Mouse (Mus musculus): ENCODE measurements around the gene Mettl22. TPM values are rescaled to one million over a fixed set of nuclear protein-coding genes. Genes with fewer than 3 reads are reported as not detected.

Gene Mettl22
- total RNA-seq, 1 experiment, result 15.5 TPM

- H3K4me1 ChIP-seq (ENCODE audit: control insufficient read depth in 2 of 2, insufficient read depth in 2 of 2, low read length in 2 of 2, poor library complexity in 1 of 2), result no peaks in the 10 kb centered on the region
- no peaks in the 10 kb centered on the region for H3K9me3 ChIP-seq (ENCODE audit: control insufficient read depth, insufficient read depth, low read depth, low read length)
- in situ Hi-C loops (cut with MboI; ENCODE audit: low sequenced_read_pairs in 2 of 2, unreplicated experiment in 2 of 2), result loop anchor here in 1 of 2 experiments (25.0 kb wide), 1 partner anchor 437 kb away; no protein-coding TSS in a partner anchor
- DNase-seq (ENCODE audit: low read depth, low spot score), result no peak
- H3K36me3 ChIP-seq (ENCODE audit: control insufficient read depth, insufficient read depth, low read length, poor library complexity, severe bottlenecking), result no peaks in the 10 kb centered on the region
- peak within 1 kb of the TSS; percentile 60 to 63 for H3K4me3 ChIP-seq (ENCODE audit: insufficient read depth in 1 of 2, low read depth in 1 of 2, low read length in 2 of 2, poor library complexity in 1 of 2, severe bottlenecking in 1 of 2)
- peak within 1 kb of the TSS; percentile 46 for H3K9ac ChIP-seq (ENCODE audit: insufficient read depth, low read depth, low read length, poor library complexity, severe bottlenecking)
- TF ChIP-seq ZC3H11A (IDR thresholded peaks at IDR 0.05; ENCODE audit: borderline replicate concordance, low read depth, low read length) (no peak), CHD2 (IDR thresholded peaks at IDR 0.05; ENCODE audit: low read depth, low read length) (no peak), MAFK (IDR thresholded peaks at IDR 0.05; ENCODE audit: insufficient read depth, low read depth, low read length) (no peak), ZNF384 (IDR thresholded peaks at IDR 0.05; ENCODE audit: low read depth, low read length) (no peak), HCFC1 (IDR thresholded peaks at IDR 0.05; ENCODE audit: borderline replicate concordance, insufficient read depth, low read length) (no peak)
- no peak within 1 kb of the TSS for H3K27ac ChIP-seq (ENCODE audit: insufficient read depth, low read depth, low read length, poor library complexity, severe bottlenecking)
These were observed 45.6 kb upstream of the Mettl22 start, which contains the start of gene Tmem114 for GRCm38 (mm10) chr16:8424971-8425330. Gene Tmem114 (minus strand): TSS chr16:8425136.

- in situ Hi-C loops (cut with MboI; ENCODE audit: low sequenced_read_pairs in 2 of 2, unreplicated experiment in 2 of 2), result no loop called here
- no peak for DNase-seq (ENCODE audit: low read depth, low spot score)
- no peaks in the 10 kb centered on the region for H3K9me3 ChIP-seq (ENCODE audit: control insufficient read depth, insufficient read depth, low read depth, low read length)
- H3K27ac ChIP-seq (ENCODE audit: insufficient read depth, low read depth, low read length, poor library complexity, severe bottlenecking), result no peak overlapping the region
- no peak for TF ChIP-seq ZC3H11A (IDR thresholded peaks at IDR 0.05; ENCODE audit: borderline replicate concordance, low read depth, low read length)
- TF ChIP-seq CHD2 (IDR thresholded peaks at IDR 0.05; ENCODE audit: low read depth, low read length), result no peak
- no peak for TF ChIP-seq MAFK (IDR thresholded peaks at IDR 0.05; ENCODE audit: insufficient read depth, low read depth, low read length)
- no peak for TF ChIP-seq HCFC1 (IDR thresholded peaks at IDR 0.05; ENCODE audit: borderline replicate concordance, insufficient read depth, low read length)
- TF ChIP-seq ZNF384 (IDR thresholded peaks at IDR 0.05; ENCODE audit: low read depth, low read length), result no peak
- no peak overlapping the region for H3K4me3 ChIP-seq (ENCODE audit: insufficient read depth in 1 of 2, low read depth in 1 of 2, low read length in 2 of 2, poor library complexity in 1 of 2, severe bottlenecking in 1 of 2)
- no peaks in the 10 kb centered on the region for H3K36me3 ChIP-seq (ENCODE audit: control insufficient read depth, insufficient read depth, low read length, poor library complexity, severe bottlenecking)
- no peak overlapping the region for H3K9ac ChIP-seq (ENCODE audit: insufficient read depth, low read depth, low read length, poor library complexity, severe bottlenecking)
- H3K4me1 ChIP-seq (ENCODE audit: control insufficient read depth in 2 of 2, insufficient read depth in 2 of 2, low read length in 2 of 2, poor library complexity in 1 of 2), result no peaks in the 10 kb centered on the region
These were observed 44.9 kb upstream of the Mettl22 start for GRCm38 (mm10) chr16:8425736-8426135.

- TF ChIP-seq MAFK (IDR thresholded peaks at IDR 0.05; ENCODE audit: insufficient read depth, low read depth, low read length), result no peak
- TF ChIP-seq CHD2 (IDR thresholded peaks at IDR 0.05; ENCODE audit: low read depth, low read length), result no peak
- no peak for TF ChIP-seq ZNF384 (IDR thresholded peaks at IDR 0.05; ENCODE audit: low read depth, low read length)
- no peak for TF ChIP-seq ZC3H11A (IDR thresholded peaks at IDR 0.05; ENCODE audit: borderline replicate concordance, low read depth, low read length)
- TF ChIP-seq HCFC1 (IDR thresholded peaks at IDR 0.05; ENCODE audit: borderline replicate concordance, insufficient read depth, low read length), result no peak
- Histone ChIP-seq H3K9ac (ENCODE audit: insufficient read depth, low read depth, low read length, poor library complexity, severe bottlenecking) (no peak overlapping the region), H3K4me1 (ENCODE audit: control insufficient read depth in 2 of 2, insufficient read depth in 2 of 2, low read length in 2 of 2, poor library complexity in 1 of 2) (no peaks in the 10 kb centered on the region), H3K36me3 (ENCODE audit: control insufficient read depth, insufficient read depth, low read length, poor library complexity, severe bottlenecking) (no peaks in the 10 kb centered on the region), H3K9me3 (ENCODE audit: control insufficient read depth, insufficient read depth, low read depth, low read length) (no peaks in the 10 kb centered on the region), H3K4me3 (ENCODE audit: insufficient read depth in 1 of 2, low read depth in 1 of 2, low read length in 2 of 2, poor library complexity in 1 of 2, severe bottlenecking in 1 of 2) (no peak overlapping the region), H3K27ac (ENCODE audit: insufficient read depth, low read depth, low read length, poor library complexity, severe bottlenecking) (no peak overlapping the region)
- no peak for DNase-seq (ENCODE audit: low read depth, low spot score)
- in situ Hi-C loops (cut with MboI; ENCODE audit: low sequenced_read_pairs in 2 of 2, unreplicated experiment in 2 of 2), result no loop called here
These were observed 41.1 kb upstream of the Mettl22 start for GRCm38 (mm10) chr16:8429531-8429930.

GRCm38 (mm10) chr16:8432616-8433015 is 38.0 kb upstream of the Mettl22 start:
- in situ Hi-C loops (cut with MboI; ENCODE audit: low sequenced_read_pairs in 2 of 2, unreplicated experiment in 2 of 2), result no loop called here
- TF ChIP-seq HCFC1 (IDR thresholded peaks at IDR 0.05; ENCODE audit: borderline replicate concordance, insufficient read depth, low read length), result no peak
- no peak for TF ChIP-seq CHD2 (IDR thresholded peaks at IDR 0.05; ENCODE audit: low read depth, low read length)
- TF ChIP-seq MAFK (IDR thresholded peaks at IDR 0.05; ENCODE audit: insufficient read depth, low read depth, low read length), result no peak
- no peak for TF ChIP-seq ZC3H11A (IDR thresholded peaks at IDR 0.05; ENCODE audit: borderline replicate concordance, low read depth, low read length)
- no peak for TF ChIP-seq ZNF384 (IDR thresholded peaks at IDR 0.05; ENCODE audit: low read depth, low read length)
- DNase-seq (ENCODE audit: low read depth, low spot score), result no peak

DNA sequence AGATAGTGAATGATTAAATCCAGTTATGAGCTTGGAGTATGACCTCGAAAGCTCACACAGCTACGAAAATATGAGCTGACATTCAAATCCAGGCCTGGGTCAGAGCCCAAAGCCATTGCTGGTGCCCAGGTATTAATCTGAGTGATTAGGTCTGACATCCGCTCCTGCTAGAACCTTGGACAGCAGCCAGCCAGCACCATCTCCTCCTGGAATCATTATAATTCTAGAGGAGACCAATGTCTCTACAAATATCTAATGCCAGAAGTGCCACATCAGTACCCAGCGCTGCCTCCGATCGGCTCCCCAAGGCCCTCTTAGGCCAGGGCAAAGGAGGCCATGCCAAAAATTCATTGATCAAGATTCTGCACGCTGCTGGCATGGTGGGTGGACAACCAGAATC is 25.7 kb upstream of the Mettl22 start:
- Histone ChIP-seq H3K4me1 (ENCODE audit: control insufficient read depth in 2 of 2, insufficient read depth in 2 of 2, low read length in 2 of 2, poor library complexity in 1 of 2) (no peaks in the 10 kb centered on the region), H3K9ac (ENCODE audit: insufficient read depth, low read depth, low read length, poor library complexity, severe bottlenecking) (no peak overlapping the region), H3K36me3 (ENCODE audit: control insufficient read depth, insufficient read depth, low read length, poor library complexity, severe bottlenecking) (no peaks in the 10 kb centered on the region), H3K9me3 (ENCODE audit: control insufficient read depth, insufficient read depth, low read depth, low read length) (no peaks in the 10 kb centered on the region), H3K4me3 (ENCODE audit: insufficient read depth in 1 of 2, low read depth in 1 of 2, low read length in 2 of 2, poor library complexity in 1 of 2, severe bottlenecking in 1 of 2) (no peak overlapping the region), H3K27ac (ENCODE audit: insufficient read depth, low read depth, low read length, poor library complexity, severe bottlenecking) (no peak overlapping the region)
- DNase-seq (ENCODE audit: low read depth, low spot score), result no peak
- no peak for TF ChIP-seq CHD2 (IDR thresholded peaks at IDR 0.05; ENCODE audit: low read depth, low read length)
- TF ChIP-seq MAFK (IDR thresholded peaks at IDR 0.05; ENCODE audit: insufficient read depth, low read depth, low read length), result no peak
- no peak for TF ChIP-seq ZNF384 (IDR thresholded peaks at IDR 0.05; ENCODE audit: low read depth, low read length)
- no peak for TF ChIP-seq HCFC1 (IDR thresholded peaks at IDR 0.05; ENCODE audit: borderline replicate concordance, insufficient read depth, low read length)
- TF ChIP-seq ZC3H11A (IDR thresholded peaks at IDR 0.05; ENCODE audit: borderline replicate concordance, low read depth, low read length), result no peak
- in situ Hi-C loops (cut with MboI; ENCODE audit: low sequenced_read_pairs in 2 of 2, unreplicated experiment in 2 of 2), result no loop called here

More at GRCm38 (mm10) chr16:8432616-8433015, 38.0 kb upstream of the Mettl22 start:
- no peaks in the 10 kb centered on the region for H3K4me1 ChIP-seq (ENCODE audit: control insufficient read depth in 2 of 2, insufficient read depth in 2 of 2, low read length in 2 of 2, poor library complexity in 1 of 2)
- no peaks in the 10 kb centered on the region for H3K36me3 ChIP-seq (ENCODE audit: control insufficient read depth, insufficient read depth, low read length, poor library complexity, severe bottlenecking)
- no peak overlapping the region for H3K9ac ChIP-seq (ENCODE audit: insufficient read depth, low read depth, low read length, poor library complexity, severe bottlenecking)
- H3K27ac ChIP-seq (ENCODE audit: insufficient read depth, low read depth, low read length, poor library complexity, severe bottlenecking), result no peak overlapping the region
- no peak overlapping the region for H3K4me3 ChIP-seq (ENCODE audit: insufficient read depth in 1 of 2, low read depth in 1 of 2, low read length in 2 of 2, poor library complexity in 1 of 2, severe bottlenecking in 1 of 2)
- no peaks in the 10 kb centered on the region for H3K9me3 ChIP-seq (ENCODE audit: control insufficient read depth, insufficient read depth, low read depth, low read length)
